Mouse (Mus musculus) kidney, adult 2 months (tissue): Measurements from ENCODE around the gene Prdm13.

ENCODE experiments used
- CTCF ChIP-seq: fragments of 200-500 bp; conservative IDR thresholded peaks from 2 replicates; pipeline ENCODE4 v1.5.1; 2011; ENCODE audit warnings: low read depth, mild to moderate bottlenecking, control low read depth, low read length, moderate library complexity, mixed read lengths; ENCODE audit not compliant: insufficient read depth, insufficient read length
- POLR2A ChIP-seq: fragments of 200-500 bp; IDR thresholded peaks from one replicate; pipeline ENCODE4 v1.6.1; 2011; ENCODE audit warnings: low read depth, low read length, control low read depth

GRCm38 (mm10) chr4:21665961-21666360 lies 19.8 kb downstream of the Prdm13 start:
- TF ChIP-seq CTCF (no peak), POLR2A (no peak)
